Mouse (Mus musculus) gastrocnemius, postnatal 4 days (tissue): ENCODE data around the gene Fam129b. TPM values are rescaled to one million over a fixed set of nuclear protein-coding genes. Genes with fewer than 3 reads are reported as not detected.

Source experiments
- DNase-seq, 2 experiments: peaks; one replicate each; pipeline ENCODE4 v3.0.0; 2021 to 2022; ENCODE audit warnings: low spot score in 2 of 2, mixed read lengths in 2 of 2
- total RNA-seq, 2 experiments: library from RNA; stranded (reverse); gene quantifications; 2 replicates each; pipeline ENCODE4 v1.2.3; 2021

The Fam129b gene
- total RNA-seq, 2 experiments from 2014 or later, result 26.8 to 27.5 TPM

DNA sequence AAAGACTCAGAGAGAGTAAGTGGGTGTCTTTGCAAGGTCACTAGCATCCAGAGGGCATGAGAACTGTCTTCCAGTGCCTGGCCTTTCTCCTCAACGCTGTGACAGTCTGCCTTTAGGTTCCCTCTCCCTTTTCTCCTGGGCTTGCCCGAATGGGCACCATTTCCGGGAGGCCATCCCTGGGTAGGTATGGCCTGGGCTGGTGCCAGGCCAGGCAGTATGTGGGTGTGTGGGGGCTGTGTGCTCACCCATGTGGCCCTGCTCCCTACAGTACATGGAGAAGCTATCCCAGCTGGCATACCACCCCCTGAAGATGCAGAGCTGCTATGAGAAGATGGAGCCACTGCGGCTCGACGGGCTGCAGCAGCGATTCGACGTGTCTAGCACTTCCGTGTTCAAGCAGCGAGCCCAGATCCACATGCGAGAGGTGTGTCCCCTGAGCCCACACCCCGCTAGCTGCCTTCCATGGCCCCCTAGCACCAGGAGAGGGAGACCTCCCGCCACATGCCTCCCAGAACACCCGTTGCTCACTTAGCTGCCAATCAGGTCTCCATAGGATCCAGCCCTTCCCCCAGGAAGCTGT, 46.0 kb downstream of the Fam129b start:
- no peak for DNase-seq

DNA sequence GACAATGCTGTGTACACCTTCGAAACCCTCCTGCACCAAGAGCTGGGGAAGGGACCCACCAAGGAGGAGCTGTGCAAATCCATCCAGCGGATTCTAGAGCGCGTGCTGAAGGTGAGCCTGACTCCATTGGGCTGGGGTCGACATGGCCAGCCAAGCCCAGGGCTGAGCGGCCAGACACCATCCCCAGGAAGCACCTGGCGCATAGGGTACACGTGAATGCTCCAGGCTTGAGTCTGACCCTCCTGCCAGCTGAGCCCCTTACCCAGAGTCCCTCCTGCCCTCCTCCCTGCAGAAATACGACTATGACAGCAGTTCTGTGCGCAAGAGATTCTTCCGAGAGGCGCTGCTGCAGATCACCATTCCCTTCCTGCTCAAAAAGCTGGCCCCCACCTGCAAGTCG, 46.6 kb downstream of the Fam129b start:
- DNase-seq, result no peak

DNA sequence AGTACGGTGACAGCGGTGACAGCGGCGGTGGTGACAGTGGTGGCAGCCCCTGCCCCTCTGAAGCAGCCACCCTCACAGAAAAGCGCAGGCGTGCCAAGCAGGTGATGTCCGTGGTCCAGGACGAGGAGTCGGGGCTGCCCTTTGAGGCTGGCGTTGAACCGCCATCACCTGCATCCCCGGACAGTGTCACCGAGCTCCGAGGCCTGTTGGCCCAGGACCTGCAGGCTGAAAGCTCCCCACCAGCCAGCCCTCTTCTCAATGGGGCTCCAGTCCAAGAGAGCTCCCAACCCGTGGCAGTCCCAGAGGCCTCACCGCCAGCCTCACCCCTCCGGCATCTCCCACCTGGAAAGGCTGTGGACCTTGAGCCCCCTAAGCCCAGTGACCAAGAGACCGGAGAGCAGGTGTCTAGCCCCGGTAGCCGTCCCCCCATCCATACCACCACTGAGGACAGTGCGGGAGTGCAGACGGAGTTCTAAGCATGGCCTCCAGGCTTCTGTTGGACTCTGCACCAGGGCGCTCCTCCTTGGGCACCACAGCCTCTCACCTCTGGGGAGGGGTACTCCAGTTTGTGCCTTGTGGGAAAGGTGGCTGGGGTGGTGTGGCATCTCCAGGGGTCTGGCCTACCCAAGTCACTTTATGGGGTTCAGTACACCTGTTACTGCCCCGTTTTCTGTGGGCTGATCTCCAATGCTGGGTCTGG, 47.8 kb downstream of the Fam129b start:
- no peak for DNase-seq

DNA sequence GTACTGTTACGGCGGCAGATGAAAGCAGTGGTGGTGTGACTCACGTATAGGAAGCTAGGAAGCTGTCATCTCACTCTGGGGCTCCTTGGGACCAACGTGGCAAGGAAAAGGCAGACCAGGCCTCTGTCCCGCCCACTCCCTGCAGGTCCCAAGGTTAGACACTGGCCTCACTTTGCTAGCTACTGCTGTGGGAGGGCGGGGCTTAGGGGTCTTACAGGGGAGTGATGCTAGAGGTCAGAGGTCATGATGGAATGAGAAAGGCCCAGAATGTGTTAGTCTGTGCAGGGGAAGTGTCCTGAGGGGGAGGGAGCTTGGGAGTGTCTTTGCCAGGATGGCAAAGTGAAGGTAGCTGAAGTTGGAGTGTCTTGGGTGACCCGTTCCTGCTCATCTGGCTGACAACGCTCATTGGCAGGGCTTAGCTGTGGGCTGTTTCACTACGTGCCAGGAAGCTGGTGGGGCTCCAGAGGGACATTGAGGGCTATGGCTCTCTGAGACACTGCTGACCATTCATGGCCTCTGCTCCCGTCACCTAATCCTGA, 48.5 kb downstream of the Fam129b start:
- DNase-seq, result no peak

DNA sequence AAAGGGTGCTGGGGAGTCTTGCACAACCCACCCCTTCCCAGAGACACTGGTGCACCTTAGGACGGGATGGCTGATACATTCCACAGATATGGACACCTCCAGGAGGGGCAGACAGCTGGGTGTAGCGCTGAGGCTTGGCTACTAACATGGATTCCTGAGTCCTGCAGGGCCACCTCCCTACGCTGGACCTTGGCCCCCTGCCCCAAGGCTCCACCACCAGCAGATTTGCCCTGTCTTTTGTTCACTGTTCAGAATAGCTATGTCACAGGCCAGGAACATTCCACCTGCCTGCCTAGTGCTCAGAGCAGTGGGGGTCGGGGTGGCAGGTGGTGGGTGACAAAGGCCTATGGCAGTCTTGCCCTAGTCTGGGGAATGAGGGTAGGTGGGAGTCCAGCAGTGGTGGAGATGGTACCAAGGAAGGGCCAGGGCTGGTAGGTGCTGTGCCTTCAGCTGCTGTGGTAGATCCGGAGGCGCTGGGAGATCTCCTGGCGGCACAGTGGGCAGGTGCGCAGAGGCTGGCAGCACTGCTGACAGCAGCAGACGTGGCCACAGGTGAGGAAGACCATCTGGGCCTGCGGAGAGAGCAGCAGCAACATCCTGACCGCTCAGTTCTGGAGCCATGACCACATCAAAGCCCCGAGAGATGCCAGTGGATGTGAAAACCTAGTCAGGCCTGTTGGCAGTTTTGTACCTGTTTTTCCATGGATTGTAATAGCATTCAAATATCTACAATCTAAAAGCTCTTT, 50.6 kb downstream of the Fam129b start:
- no peak for DNase-seq

DNA sequence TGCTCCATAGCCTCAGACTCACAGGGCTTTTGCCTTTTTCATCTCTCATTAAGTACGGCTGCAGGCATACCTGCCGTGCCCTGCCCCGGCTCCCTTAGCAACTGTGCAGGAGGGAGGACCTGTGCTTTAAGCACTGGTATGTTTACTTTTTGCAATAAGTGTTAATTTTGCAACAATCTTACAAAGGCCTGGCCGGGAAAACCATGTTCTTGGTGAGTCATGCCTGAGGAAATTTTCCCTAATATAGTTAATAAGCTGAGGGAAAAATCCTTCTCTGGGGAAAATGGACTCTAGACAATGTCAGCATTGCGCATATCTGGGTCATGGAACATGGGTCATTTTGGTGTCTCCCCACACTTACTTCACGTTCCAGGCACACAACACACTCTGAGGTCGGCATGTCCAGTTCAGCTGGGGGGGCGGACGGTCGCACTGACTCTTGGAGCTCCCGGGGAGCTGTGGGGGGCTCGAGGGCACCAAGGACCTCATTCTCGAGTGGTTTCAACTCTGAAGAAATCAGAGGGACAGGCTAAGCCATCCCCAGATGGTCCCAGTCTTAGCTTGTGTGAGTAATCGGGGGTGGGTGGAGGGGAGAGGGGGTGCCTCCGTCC, 51.8 kb downstream of the Fam129b start:
- no peak for DNase-seq

DNA sequence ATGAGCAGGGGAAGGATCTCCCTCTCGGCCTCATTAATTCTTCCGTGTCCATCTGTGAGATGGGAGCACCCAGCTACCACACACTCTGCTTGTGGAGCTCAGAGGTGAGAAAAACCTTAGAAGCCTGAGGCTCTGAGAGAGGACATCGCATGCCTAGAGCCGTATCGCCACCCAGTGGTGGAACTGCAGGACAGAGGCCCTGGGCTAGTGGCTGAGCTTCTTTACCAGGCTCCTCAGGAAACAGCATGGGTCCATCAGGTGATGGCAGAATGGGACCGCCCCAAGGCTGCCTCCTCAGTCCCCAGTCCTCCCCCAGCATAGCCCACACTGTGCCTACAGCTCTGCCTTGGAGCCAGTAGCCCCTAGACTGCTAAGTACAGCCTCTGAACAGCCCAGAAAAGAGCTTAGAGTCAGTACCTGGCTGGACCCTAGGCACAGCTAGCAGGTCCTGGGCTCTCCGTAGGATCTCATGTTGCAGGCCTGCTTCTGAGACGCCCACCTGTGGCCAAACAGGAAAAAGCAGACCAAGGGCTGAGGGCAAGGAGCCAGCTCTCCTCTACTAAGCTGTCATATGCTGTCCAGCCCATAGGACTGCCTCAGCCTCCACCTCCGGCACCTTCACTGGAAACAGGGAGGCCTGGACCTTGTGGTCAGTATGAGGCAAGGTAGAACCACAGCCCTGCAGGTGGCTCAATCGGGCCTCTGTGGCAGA, 52.5 kb downstream of the Fam129b start:
- DNase-seq, result peak; percentile 60 to 69

DNA sequence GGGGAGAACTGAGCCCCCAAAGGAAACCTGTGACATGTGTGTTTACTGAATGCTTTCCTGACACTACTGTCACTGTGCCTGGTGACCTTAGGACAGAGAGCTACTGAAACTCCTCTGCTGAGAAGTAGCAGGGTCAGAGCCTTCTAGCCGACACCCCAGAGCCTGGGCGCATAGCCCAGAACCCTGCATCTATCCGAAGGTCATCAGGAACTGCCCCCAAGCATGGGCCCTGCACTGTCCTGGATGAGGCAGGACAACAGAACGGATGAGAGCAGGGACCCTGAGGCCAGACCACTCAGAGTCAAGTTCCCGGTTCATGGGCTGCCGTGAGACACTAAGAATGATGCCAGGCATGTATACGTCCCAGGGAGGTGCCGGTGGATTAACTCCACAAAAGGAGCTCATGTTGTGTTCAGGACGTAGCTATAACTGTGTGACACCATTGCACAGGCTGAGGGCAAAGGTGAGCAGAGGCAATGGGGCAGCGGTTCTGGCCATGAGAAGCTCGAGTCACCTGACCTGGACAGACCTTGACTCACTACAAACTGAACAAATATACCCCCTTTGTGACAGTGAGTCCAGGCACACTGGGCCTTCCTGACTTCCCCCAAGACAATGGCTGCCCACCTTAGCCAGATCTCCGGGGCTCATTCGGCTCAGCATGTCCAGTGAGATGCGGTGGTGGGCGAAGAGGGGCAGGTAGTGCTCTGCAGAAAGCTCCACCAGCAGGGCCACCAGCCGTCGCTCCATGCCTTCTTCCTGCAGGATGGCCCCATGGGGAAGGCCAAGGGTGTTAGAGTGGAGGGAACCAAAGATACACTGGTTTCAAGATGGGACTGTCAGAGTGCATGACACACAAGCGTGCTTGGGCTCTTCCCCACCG, 53.3 kb downstream of the Fam129b start:
- no peak for DNase-seq

DNA sequence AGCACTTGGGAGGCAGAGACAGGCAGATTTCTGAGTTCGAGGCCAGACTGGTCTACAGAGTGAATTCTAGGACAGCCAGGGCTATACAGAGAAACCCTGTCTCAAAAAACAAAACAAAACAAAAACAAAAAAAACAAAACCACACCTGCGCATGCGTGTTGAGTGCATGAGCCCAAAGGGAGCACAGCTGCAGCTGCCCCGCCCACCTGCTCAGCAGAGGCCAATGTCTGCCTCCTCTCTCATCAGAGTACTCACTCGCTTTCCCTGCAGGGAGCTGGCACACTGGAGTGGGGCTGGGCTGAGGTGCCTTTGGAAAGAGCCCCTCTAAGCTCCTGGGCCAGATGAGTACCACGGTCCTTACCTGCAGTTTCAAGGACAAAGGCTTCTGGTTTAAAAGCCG, 55.8 kb downstream of the Fam129b start:
- no peak for DNase-seq

DNA sequence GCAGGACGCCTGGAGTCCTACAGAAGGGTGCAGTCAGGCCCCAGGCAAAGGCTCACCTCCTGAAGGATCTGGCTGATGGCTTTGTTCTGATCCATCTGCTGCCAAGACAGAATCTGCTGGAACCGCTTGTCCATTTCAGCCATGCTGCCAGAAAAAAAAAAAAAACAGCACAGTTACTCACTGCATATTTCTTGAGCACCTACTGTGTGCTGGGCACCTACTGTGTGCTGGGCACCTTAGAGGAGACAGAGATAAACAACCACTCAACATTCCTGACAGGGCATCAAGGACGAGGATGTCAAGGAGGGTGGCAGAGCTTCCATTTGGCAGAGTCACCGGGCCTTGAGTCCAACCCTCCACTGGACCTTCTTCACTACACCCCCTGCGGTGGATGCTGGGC, 62.8 kb downstream of the Fam129b start:
- DNase-seq, result no peak

DNA sequence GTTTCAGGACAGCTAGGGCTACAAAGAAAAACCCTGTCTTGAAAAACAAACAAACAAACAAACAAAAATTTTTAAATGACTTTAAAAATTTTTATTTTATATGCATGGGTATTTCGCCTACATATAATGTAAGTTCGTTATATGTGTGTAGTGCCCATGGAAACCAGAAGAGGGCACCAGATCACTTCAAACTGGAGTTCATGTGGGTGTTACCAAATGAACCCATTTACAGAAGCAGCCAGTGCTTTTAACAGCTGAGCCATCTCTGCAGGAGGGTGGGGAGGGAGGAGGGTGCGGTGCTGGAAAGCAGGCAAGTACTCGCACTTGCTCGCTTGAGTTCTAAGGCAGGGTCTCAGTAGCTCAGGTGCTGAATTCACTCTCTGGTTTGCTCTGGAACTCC, 63.5 kb downstream of the Fam129b start:
- DNase-seq, result no peak

DNA sequence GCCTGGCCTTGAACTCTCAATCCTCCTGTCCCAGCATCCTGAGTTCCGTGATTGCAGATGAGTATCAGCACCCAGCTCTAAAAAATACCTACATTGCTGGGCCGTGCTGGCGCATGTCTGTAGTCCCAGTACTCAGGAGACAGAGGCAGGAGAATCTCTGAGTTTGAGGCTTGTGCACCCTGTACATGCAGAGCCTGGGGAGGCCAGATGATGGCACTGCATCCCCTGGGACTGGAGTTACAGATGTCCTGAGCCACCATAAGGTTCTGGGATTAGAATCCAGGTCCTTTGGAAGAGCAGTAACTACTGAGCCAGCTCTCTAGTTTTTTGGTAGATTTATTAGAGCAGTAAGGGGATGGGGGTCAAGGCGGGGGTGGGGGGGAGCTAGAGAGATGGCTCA, 64.6 kb downstream of the Fam129b start:
- DNase-seq, result no peak

DNA sequence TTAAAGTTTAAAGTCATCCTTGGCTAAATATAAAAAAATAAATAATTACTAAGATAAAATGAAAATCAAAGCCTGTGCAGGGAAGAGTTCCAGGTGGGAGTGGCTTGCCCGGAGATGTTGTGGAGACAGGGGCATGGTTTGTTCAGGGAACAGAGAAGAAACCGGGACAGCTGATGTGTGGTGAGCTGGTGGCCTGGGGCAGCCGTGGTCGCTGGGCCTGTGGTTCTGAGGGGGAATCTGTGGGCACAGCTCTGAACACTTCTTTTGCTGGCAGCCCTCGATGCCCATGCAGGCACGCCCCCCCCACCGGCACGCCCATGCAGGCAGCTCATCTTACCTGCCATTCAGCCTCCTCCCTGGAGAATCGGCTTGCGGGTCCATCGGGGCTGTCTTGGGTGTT, 71.5 kb downstream of the Fam129b start:
- no peak for DNase-seq

DNA sequence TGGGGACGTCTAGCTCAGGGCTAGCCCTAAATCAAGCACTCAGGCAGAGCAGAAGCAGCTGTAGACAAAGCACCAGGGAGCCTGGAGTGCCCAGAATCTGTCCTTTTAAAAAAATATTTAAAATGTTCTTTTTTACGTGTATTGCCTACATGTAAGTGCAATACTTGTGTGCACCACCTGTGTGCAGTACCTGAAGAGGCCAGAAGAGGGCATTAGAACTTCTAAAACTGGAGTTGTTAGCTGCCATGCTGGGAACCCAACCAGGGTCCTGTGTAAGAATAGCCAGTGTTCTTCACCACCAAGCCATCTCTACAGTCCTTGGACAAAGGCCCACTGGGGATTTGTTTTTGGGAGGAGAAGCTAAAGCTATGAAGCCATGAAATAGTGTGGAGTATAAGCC, 78.7 kb downstream of the Fam129b start:
- DNase-seq, result no peak

DNA sequence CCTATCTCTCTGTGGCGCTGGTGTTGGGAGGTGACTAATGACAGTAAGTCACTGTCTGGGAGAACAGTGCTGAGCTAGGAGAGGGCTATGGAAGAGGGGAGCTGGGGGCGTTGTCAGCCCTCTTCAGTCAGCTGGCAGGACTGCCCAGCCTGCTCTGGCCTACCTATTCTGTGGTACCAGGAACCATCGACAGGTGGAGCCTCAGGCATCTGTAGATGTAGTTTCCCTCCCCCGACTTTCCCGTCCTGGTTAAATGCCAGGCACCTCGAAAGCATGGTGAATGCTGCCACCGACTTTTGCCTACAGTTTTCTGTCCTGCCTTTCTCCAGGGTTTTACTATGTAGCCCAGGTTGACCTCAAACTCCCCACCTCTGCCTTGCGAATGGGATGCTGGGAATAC, 81.4 kb downstream of the Fam129b start:
- DNase-seq, result no peak

DNA sequence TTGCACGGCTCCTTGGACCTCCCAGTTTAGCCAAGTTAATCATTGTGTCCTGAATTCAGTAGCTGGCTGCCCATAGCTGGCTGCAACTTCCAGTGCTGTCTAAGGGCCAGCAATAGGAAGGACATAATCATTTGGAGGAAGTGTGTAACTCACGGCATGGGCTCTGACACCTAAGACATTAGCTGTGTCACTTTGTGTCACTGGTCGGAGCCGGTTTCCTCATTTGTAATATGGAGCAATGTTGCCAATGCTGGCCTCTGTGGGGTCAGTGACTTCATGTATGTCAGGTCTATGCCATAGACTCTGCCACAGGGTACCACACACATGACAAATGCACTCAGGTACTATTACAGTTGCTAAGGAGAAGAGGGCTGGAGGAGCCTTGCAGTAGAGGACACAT, 84.4 kb downstream of the Fam129b start:
- DNase-seq, result no peak

DNA sequence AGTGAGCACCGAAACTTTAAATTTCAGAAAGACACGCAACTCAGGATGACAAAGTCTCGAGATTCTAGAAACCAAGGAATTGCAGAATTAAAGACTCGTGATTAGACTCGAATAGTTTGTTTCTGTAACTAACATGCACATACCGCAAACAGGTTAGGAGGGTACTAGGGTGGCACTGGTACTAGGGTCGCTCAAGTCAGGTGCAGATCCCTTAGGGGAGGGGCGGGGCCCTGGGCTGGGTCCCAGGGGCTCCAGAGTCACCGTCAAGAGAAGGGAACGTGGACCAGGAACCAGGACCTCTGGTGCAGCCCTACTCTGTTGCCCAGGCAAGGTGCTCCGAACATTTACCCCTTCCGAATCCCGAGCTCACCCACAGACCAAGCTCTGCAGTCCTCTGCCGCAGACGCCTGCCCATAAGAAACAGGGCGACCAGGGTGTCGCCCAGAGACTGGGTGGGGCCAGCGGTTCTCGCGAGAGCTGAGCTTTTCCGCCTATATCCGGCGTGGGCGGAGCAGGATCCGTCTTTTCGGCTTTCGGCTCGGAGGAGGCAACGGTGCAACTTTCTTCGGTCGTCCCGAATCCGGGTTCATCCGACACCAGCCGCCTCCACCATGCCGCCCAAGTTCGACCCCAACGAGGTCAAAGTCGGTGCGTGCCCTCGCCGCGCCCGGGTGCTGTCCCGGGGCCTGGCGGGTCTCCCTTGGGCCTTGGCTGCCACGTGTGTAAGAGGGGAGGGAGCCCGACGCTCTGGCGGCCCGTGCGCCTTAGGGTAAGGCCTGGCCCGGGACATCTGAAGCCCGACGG, 85.5 kb downstream of the Fam129b start, which contains the start of the genes Rpl12 and Lrsam1:
Gene Rpl12 (plus strand): TSS at position 368 of the 804 bp plus-strand sequence.
Gene Lrsam1 (minus strand): TSS at position 423 of the 804 bp plus-strand sequence.
- DNase-seq, result peak; percentile 91 to 98

DNA sequence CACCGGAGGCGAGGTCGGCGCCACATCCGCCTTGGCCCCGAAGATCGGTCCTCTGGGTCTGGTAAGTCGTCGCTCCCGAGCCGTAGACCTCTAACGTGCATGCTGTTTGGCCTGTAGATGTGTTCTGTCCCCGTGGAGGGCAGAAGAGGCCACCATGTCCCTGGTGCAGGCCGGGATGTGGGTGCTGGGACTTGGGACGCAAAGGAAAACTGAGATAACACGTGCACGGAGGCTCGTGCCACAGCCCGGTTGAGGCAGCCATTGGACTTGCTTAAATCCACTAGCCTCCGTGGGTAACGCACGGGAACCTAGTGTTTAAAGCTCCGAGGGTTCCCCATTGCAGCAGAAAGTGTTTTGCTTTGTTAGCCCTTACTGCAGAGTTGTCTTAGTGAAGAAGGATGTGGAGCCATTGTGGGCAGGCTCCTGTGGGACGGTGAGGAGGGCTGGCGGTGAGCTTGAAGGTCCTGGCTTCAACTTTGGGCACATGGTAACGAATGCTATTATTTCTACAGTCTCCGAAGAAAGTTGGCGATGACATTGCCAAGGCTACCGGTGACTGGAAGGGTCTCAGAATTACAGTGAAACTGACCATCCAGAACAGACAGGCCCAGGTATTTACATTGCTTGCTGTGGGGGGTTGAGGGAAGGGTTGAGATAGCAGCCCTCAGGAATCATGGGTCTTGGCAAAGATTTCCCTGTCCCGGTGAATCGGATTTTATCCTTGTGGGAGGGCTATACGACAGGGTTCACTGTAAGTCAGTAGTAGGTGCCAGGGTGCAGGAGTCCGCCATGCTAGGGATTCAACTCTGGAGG, 86.4 kb downstream of the Fam129b start:
- DNase-seq, result no peak
